Comparison of ENCODE assay signal across 8 mouse cellular contexts in genomic region chr8:117673430-117673830, GRCm38 (mm10). TPM values are rescaled to one million over a fixed set of nuclear protein-coding genes. Genes with fewer than 3 reads are reported as not detected.
DNase-seq lines count a peak whose midpoint lies in the region; ATAC-seq lines count a peak whose summit lies in the region.

Sdr42e1 (minus strand) TSS chr8:117673689.

- H3K4me1 ChIP-seq in embryonic facial prominence, embryonic 15.5 days = peaks cover 12% of the 10 kb centered on the region
- H3K4me1 ChIP-seq in heart, embryonic 15.5 days (replicated peaks) = peaks cover 2% of the 10 kb centered on the region; the same call in 1 of the 2 replicates
- peaks cover 7% of the 10 kb centered on the region for H3K4me1 ChIP-seq in liver, embryonic 13.5 days (replicated peaks)

- no peaks in the 10 kb centered on the region for H3K36me3 ChIP-seq in embryonic facial prominence, embryonic 15.5 days
- no peaks in the 10 kb centered on the region for H3K36me3 ChIP-seq in heart, embryonic 15.5 days
- no peaks in the 10 kb centered on the region for H3K36me3 ChIP-seq in liver, embryonic 13.5 days

- H3K4me3 ChIP-seq in embryonic facial prominence, embryonic 15.5 days (replicated peaks) = peak within 1 kb of the TSS; percentile 54
- peak within 1 kb of the TSS; percentile 63 for H3K4me3 ChIP-seq in heart, embryonic 15.5 days
- H3K4me3 ChIP-seq in liver, embryonic 13.5 days (replicated peaks) = peak within 1 kb of the TSS; percentile 60

- H3K4me2 ChIP-seq in embryonic facial prominence, embryonic 15.5 days (replicated peaks) = peak within 1 kb of the TSS; percentile 71
- peak within 1 kb of the TSS; percentile 83 for H3K4me2 ChIP-seq in heart, embryonic 15.5 days
- H3K4me2 ChIP-seq in liver, embryonic 13.5 days = peak within 1 kb of the TSS; percentile 69

- peak; percentile 31 to 42 for DNase-seq in cerebellum, postnatal 10 days
- DNase-seq in cerebellum, adult 9-11 months = no peak
- peak; percentile 56 for DNase-seq in kidney, postnatal 14 days
- peak; percentile 33 for DNase-seq in liver, embryonic 13.5 days
- peak; percentile 69 for DNase-seq in naive thymus-derived CD4-positive, alpha-beta T cell, adult 2 months (ENCODE audit: low read depth)
- peak; percentile 61 to 62 for DNase-seq in spleen, postnatal 36 days (ENCODE audit: low spot score in 2 of 2)

- no peak within 1 kb of the TSS for H3K27ac ChIP-seq in embryonic facial prominence, embryonic 15.5 days (replicated peaks)
- no peak within 1 kb of the TSS for H3K27ac ChIP-seq in heart, embryonic 15.5 days
- H3K27ac ChIP-seq in liver, embryonic 13.5 days = no peak within 1 kb of the TSS

- peak within 1 kb of the TSS; percentile 47 for H3K9ac ChIP-seq in embryonic facial prominence, embryonic 15.5 days
- peak within 1 kb of the TSS; percentile 65 for H3K9ac ChIP-seq in heart, embryonic 15.5 days
- H3K9ac ChIP-seq in liver, embryonic 13.5 days = peak within 1 kb of the TSS; percentile 58

- WGBS in embryonic facial prominence, embryonic 15.5 days = 13% methylated on average over 17 of the region's 17 CpGs
- 6% methylated on average over 17 of the region's 17 CpGs for WGBS in heart, embryonic 15.5 days
- 7% methylated on average over 17 of the region's 17 CpGs for whole genome bisulfite sequencing in liver, embryonic 13.5 days (ENCODE audit: insufficient replicate concordance)

- no peaks in the 10 kb centered on the region for H3K27me3 ChIP-seq in embryonic facial prominence, embryonic 15.5 days
- H3K27me3 ChIP-seq in heart, embryonic 15.5 days = peaks cover 6% of the 10 kb centered on the region; the same call in 1 of the 2 replicates
- H3K27me3 ChIP-seq in liver, embryonic 13.5 days = peaks cover 5% of the 10 kb centered on the region; the same call in 1 of the 2 replicates

- H3K9me3 ChIP-seq in embryonic facial prominence, embryonic 15.5 days (replicated peaks) = no peaks in the 10 kb centered on the region
- no peaks in the 10 kb centered on the region for H3K9me3 ChIP-seq in heart, embryonic 15.5 days (replicated peaks)
- H3K9me3 ChIP-seq in liver, embryonic 13.5 days (replicated peaks) = no peaks in the 10 kb centered on the region

- ATAC-seq in embryonic facial prominence, embryonic 15.5 days (ENCODE audit: insufficient number of reproducible peaks, low FRiP score, low TSS enrichment, low read depth) = no peak
- ATAC-seq in heart, embryonic 15.5 days (replicated peaks; ENCODE audit: insufficient number of reproducible peaks, insufficient read depth, low FRiP score, low read depth) = no peak
- ATAC-seq in liver, embryonic 13.5 days (ENCODE audit: low read depth) = no peak

RNA-seq across cellular contexts. Expression of gene Sdr42e1, which starts in this region (rescaled TPM):
- polyA plus RNA-seq in embryonic facial prominence, embryonic 15.5 days (2015; fragmentation: Nextera tagmentation; extraction: Ambion mirVana) = 11.5 and 13.1 TPM in 2 replicates
- polyA plus RNA-seq in heart, embryonic 15.5 days (2015; fragmentation: Nextera tagmentation; extraction: Ambion mirVana) = 0.60 and 1.4 TPM in 2 replicates
- 1.1 and 1.5 TPM in 2 replicates for polyA plus RNA-seq in liver, embryonic 13.5 days (2015; fragmentation: Nextera tagmentation; extraction: Ambion mirVana)
